Mouse (Mus musculus) brain, embryonic 14.5 days (tissue): ENCODE measurements around the gene Tfap2e. TPM values are rescaled to one million over a fixed set of nuclear protein-coding genes. Genes with fewer than 3 reads are reported as not detected.

Experiments used
- DNase-seq: peaks from one replicate; pipeline ENCODE4 v3.0.0-alpha.2; 2011; ENCODE audit warnings: low read depth
- CTCF ChIP-seq: fragments of 200-500 bp; IDR thresholded peaks from 2 replicates; pipeline ENCODE4 v1.5.1; 2012; ENCODE audit warnings: inconsistent platforms, mild to moderate bottlenecking, moderate library complexity, borderline replicate concordance; ENCODE audit not compliant: insufficient read depth, insufficient read length; ENCODE audit errors: extremely low read depth
- POLR2A ChIP-seq: fragments of 200-500 bp; IDR thresholded peaks from 2 replicates; pipeline ENCODE4 v1.6.1; 2012; ENCODE audit warnings: mild to moderate bottlenecking, inconsistent platforms, borderline replicate concordance; ENCODE audit not compliant: poor library complexity, insufficient read depth, insufficient read length, severe bottlenecking; ENCODE audit errors: extremely low read depth
- polyA plus RNA-seq: library from polyadenylated mRNA; depleted of rRNA; stranded (reverse); fragments of >200 nt; gene quantifications from 2 replicates; pipeline ENCODE4 v1.2.3, GENCODE M21; 2012; rRNA removed

Gene Tfap2e
- polyA plus RNA-seq, 1 experiment: 3.2 TPM

DNA sequence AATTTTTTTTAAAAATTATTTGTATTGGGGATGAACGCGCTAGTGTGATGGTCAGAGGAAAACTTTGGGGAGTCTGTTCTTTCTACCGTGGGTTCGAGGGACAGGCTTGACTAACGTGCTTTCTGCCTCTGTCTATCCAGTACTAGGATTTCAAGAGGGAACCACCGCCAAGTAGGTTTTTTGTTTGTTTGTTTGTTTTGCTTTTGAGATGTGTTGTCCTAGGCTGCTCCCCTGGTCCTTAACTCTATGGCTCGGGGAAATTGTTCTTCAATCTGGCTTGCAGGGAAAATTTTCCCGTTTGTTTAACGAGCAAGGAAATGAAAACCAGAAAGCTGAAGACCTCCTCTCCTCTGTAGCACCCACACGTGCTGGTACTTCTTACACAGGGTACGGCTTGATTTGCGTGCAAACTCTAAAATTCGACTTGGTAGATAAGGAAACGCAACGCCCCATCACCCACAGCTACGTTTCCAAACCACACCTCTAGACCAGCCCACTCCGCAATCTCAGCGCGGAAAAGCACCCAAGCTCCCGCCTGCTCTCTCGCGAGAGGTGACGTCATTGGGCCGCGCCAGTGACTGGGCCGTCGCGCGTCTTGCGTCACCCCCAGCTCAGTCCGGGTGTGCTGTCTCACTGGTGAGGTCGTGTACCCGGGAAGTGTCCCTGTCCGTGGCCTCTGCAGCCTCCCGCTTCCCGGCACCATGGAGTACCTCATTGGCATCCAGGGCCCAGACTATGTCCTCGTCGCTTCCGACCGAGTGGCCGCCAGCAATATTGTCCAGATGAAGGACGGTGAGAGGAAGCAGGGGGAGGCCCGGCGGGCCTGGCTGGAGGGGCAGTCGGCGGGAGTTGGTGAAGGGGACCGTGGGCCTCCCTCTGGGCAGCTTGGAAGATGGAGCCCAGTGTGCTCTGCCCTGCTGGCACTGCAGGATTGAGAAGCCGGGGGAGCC lies 58.7 kb downstream of the Tfap2e start, which contains the start of gene Psmb2:
TSS of gene Psmb2 (plus strand) at position 577 of the 950 bp plus-strand sequence.
- TF ChIP-seq CTCF (no peak), POLR2A (peak; percentile 50; the same call in 1 of the 2 replicates)
- DNase-seq: peak; percentile 99

DNA sequence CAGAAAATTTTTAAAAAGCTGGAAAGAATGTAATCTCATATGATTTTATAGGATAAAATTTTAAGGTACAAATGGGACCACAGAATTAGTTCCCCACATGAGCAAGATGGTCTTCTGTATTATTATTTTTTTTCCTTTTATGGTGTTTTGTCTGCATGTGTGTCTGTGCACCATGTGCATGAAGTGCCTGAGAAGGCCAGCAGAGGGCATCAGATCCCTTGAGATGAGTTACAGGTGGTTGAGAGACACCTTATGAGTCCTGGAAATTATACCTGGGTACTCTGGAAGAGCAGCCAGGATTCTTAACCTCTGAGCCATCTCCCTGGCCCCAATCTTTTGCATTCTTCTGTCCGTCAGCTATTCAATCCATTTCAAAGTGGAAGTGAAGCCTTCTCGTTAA lies 69.0 kb downstream of the Tfap2e start:
- DNase-seq: no peak
- TF ChIP-seq CTCF (peak; percentile 12; the same call in 1 of the 2 replicates), POLR2A (no peak)

Other genes with a start within 250 kb of the Tfap2e start
- 8.5 and 13.8 TPM in 2 replicates for gene Ago4, start 202.8 kb downstream of the Tfap2e start, polyA plus RNA-seq
- gene Clspn, start 179.3 kb downstream of the Tfap2e start, polyA plus RNA-seq: 6.2 and 6.9 TPM in 2 replicates
- gene 5730409E04Rik, start 126.4 kb downstream of the Tfap2e start, polyA plus RNA-seq: 10.4 and 19.2 TPM in 2 replicates
- 253 and 284 TPM in 2 replicates for gene Psmb2, start 58.6 kb downstream of the Tfap2e start, polyA plus RNA-seq
- gene Ncdn, start 17.2 kb upstream of the Tfap2e start, polyA plus RNA-seq: 102 and 107 TPM in 2 replicates
- 36.0 and 52.4 TPM in 2 replicates for gene AU040320, start 17.3 kb upstream of the Tfap2e start, polyA plus RNA-seq
- gene Zmym4, start 231.9 kb upstream of the Tfap2e start, polyA plus RNA-seq: 31.9 and 44.6 TPM in 2 replicates